Mouse (Mus musculus): ENCODE data around the gene Tmem9. TPM values are rescaled to one million over a fixed set of nuclear protein-coding genes. Genes with fewer than 3 reads are reported as not detected.
A peak's percentile ranks its signal among the peaks of the same experiment; 100 is the strongest.

Tmem9 gene
- total RNA-seq, 2 experiments from 2014 or later: 68.3 to 69.2 TPM

- DNase-seq (ENCODE audit: low spot score in 2 of 2): peak in 1 of 2 experiments; percentile 6
Observed at GRCm38 (mm10) chr1:136018390-136019189, 10.6 kb downstream of the Tmem9 start.

- no peak for DNase-seq (ENCODE audit: low spot score in 2 of 2)
Observed at GRCm38 (mm10) chr1:136030201-136030600, 22.3 kb downstream of the Tmem9 start.

DNA sequence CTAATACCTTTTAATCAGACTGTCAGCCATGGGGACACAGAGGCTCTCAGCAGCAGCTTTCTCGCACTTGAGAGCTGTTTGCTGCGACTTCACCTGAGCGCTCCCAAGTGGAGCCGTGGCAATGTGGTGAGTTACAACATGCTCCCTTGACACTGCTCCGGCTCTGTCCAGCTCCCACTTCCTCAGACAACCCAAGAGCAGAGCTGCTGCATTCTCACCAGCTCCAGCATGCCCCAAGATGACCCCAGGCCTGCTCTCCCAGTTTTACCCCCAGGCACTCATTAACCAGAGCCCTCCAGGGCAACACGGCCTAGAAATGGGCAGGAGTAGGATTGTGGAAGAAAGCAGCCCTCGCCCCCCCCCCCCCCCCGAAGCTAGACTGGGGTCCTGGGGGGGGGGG is 23.7 kb downstream of the Tmem9 start:
- no peak for DNase-seq (ENCODE audit: low spot score in 2 of 2)

- DNase-seq (ENCODE audit: low spot score in 2 of 2): no peak
Observed at GRCm38 (mm10) chr1:136032961-136033360, 25.0 kb downstream of the Tmem9 start.

GRCm38 (mm10) chr1:136038746-136039538 is 31.0 kb downstream of the Tmem9 start:
- DNase-seq (ENCODE audit: low spot score in 2 of 2): no peak

GRCm38 (mm10) chr1:136040452-136040851 is 32.5 kb downstream of the Tmem9 start:
- DNase-seq (ENCODE audit: low spot score in 2 of 2): no peak

DNA sequence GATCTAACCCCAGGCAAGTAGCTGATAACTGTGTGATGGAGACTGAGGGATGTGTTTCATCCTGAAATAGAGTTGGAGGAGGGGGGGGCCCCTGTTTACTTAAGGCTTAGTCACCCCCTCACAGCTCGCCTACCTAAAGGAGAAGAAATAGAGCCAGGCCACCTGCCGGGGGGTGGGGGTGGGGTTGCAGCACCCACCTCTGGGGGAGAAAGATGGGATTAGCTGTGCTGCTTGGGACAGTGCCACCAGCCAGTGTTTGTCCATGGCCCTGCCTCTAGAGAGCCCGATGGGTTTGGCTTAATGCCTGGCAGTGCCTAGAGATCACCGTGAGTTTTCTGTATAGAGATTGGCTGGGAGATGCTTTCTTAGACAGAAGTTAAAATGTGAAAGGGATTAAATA is 32.9 kb downstream of the Tmem9 start:
- no peak for DNase-seq (ENCODE audit: low spot score in 2 of 2)

DNA sequence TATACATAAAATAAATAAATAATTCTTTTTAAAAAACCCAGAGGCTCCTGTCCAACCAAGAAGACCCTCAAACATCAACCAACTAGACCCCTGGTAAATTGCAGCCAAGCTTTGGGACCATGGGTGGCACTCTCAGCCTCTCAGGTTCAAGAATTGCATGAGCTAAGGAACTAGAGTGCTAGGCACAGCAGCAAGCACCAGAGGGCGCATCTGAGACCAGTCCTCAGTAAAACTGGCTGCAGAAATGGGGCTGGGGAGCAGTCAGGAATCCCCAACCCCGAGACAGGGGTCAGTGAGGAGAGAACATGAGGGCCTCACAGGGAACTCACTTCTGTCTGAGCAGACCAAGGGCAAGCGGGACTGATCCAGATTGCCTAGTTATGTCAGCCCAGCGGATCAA is 37.8 kb downstream of the Tmem9 start:
- no peak for DNase-seq (ENCODE audit: low spot score in 2 of 2)

- DNase-seq (ENCODE audit: low spot score in 2 of 2): no peak
Observed at GRCm38 (mm10) chr1:136047432-136047831, 39.5 kb downstream of the Tmem9 start.

DNA sequence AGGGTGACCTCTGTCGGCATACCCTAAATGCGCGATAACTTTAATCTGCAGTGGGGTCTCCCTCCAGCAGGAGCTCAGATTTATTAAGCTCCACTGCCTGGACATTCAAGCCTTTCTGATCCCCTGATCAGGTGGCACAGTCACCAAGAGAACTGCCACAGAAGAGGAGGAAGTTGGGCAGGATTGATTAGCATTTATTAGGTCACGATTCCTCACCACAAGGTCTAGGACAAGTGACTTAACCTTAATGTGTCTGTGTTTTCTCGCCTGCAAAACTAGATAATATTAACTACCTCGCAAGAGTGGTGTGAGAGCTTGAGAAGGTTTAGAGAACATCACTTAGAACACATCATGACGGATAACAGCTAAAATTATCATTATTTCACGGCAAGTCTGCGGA is 39.9 kb downstream of the Tmem9 start:
- DNase-seq (ENCODE audit: low spot score in 2 of 2): no peak

DNA sequence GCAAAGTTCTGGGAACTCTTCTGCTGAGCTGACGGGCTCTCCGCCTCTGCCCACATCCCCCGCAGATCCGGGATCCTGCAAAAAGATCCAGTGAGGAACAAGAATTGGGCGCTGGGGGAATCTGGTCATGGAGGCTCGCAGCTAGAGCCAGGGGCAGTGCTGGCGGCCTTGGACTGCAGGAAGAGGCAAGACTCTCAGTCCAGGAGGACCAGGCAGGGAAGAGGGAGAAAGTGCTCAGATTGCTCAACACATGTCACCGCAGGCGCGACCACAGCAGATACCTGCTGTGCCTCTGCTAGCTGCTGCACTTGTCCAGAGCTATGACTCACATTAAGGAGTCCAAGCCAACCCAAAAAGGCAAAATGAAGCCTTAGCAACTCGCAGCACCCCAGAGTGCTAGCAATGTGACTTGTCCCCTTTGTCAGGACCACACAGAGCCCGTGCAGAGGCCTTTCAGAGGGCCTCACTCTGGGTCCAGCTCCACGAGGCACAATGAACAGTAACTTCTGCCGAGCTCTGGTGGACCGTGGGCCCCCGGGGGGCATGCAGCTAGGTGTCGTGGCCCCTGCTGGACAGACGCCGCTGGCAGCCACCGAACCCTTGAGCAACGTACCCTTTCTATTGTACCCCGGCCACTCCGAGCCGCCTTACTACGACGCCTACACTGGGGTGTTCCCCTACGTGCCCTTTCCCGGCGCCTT is 42.5 kb downstream of the Tmem9 start, which contains the start of gene Ascl5:
Gene Ascl5 (plus strand): TSS at position 493 of the 701 bp plus-strand sequence.
- no peak for DNase-seq (ENCODE audit: low spot score in 2 of 2)

GRCm38 (mm10) chr1:136051013-136051315 is 43.0 kb downstream of the Tmem9 start:
- DNase-seq (ENCODE audit: low spot score in 2 of 2): no peak

DNA sequence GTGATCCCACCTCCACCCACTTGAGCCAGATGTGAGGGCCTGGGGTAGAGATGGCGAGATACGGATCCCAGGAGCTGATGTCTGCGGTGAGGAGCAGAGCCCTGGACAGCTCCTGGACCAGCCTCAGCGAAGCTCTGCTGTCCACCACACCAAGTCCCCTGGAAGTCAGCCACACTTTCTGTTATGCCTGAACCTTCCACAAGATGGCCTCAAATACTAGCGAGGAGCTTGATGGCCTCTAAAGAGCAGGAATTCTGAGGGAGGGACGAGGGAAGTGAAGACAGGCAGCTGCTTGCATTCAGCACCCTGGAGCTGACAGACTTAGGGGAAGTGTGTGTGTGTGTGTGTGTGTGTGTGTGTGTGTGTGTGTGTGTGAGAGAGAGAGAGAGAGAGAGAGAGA is 43.5 kb downstream of the Tmem9 start:
- peak; percentile 19 to 46 for DNase-seq (ENCODE audit: low spot score in 2 of 2)

DNA sequence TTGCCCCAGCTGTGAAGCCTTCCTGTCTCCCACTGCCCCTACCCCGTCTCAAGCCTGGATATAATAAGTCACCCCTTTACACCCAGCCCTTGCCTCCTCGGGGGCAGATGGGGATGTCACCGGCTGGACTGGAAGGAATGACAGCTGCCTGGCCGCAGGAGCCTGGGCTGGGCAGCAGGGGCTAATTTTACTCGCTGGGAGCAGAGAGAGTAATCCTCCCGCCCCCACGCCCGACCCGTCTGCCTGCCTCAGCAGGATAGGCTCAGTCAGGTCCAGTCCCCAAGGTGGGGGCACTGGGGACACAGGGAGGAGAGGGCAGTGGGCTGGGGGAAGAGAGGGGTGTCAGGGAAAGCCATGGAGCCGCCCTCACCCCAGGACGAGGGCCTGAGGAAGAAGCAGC is 44.6 kb downstream of the Tmem9 start, which contains the start of gene Cacna1s:
Gene Cacna1s (plus strand): TSS at position 204 of the 400 bp plus-strand sequence.
- DNase-seq (ENCODE audit: low spot score in 2 of 2): no peak

DNA sequence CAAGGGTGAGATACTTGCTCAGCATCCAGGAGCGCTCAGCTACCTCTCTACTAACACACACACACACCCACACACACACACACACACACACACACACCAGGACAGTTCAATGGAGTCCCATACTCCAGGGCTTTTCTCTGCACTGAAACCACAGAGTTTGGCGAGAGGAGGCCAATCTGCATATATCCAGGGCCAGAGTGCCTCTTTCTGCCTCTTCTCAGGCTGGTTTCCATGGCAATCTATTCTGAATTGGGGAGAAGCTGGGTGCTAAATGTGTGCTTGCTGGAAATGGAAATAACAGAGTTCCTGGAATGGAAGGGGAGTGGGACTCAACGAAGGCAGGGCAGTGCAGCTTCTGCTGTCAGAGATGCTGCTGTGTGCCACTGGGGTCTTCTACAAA is 47.8 kb downstream of the Tmem9 start:
- DNase-seq (ENCODE audit: low spot score in 2 of 2): no peak

- no peak for DNase-seq (ENCODE audit: low spot score in 2 of 2)
Observed at GRCm38 (mm10) chr1:136058594-136058993, 50.6 kb downstream of the Tmem9 start.

GRCm38 (mm10) chr1:136061041-136061789 is 53.3 kb downstream of the Tmem9 start:
- peak in 1 of 2 experiments; percentile 44 for DNase-seq (ENCODE audit: low spot score in 2 of 2)

DNA sequence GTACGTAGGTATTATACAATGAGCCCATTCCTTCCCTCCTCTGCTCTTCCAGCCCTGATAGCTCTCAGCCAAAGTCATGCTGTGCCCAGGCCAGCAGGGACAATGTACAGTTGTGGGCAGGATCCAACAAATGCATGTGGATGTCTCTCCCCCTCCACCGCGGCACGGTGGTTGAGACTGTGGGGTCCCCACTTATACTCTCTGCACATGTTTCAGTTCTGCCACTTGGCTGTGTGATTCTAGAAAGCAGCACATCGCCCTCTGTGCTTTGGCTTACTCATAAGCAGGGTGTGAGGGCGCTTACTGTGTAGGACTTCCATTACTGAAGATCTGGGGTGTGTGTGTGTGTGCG is 53.8 kb downstream of the Tmem9 start:
- no peak for DNase-seq (ENCODE audit: low spot score in 2 of 2)

DNA sequence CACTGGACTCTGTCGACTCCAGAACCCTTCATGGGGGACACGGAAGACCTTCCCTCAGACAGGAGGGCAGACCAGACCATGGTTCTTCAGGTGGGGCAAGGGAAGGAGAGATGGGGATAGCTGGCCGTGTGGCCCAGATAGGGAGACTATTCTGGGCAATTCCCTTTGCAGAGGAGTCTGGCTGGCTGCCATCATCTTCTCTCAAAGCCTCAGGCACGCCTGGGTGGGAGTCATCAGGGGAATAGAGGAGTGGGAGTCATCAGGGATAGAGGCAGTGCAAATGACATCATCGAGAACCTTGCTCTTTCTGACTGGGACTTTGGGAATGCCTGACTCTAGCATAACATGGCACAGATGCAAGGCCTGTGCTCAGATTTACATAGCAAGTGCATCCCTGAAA is 56.0 kb downstream of the Tmem9 start:
- DNase-seq (ENCODE audit: low spot score in 2 of 2): no peak

- no peak for DNase-seq (ENCODE audit: low spot score in 2 of 2)
Observed at GRCm38 (mm10) chr1:136066621-136067020, 58.7 kb downstream of the Tmem9 start.

DNA sequence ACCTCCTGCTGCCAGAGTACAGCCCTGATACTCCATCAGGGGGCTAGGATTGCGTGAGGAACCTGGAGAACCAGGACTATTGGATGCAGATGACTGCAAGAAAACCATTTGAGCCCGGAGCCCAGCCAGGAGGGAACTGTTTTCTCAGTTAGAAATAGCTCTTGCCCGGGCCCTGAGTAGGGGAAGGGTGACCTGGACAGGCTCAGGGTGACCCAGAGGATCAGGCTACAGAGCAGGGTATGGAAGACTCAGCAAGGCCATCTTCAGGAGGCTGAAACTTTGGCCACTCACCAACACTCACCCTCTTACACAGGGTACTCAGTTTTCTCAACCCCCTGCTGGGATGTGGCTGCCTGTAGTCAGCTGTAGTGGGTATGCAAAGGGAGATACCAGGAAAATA is 59.6 kb downstream of the Tmem9 start:
- DNase-seq (ENCODE audit: low spot score in 2 of 2): no peak

Data from adrenal gland, postnatal 4 days (tissue).